Mouse (Mus musculus) embryonic facial prominence, embryonic 12.5 days (tissue): ENCODE data around the gene Tacr3. TPM values are rescaled to one million over a fixed set of nuclear protein-coding genes. Genes with fewer than 3 reads are reported as not detected.

Experiments
- ATAC-seq: fragments of 200-750 bp; cut with Nextera tagmentation; 2 replicates; pipeline ENCODE4 v1.8.0; 2017; ENCODE audit not compliant: insufficient number of reproducible peaks, insufficient read depth, low FRiP score, low TSS enrichment
- H3K27ac ChIP-seq: fragments of 300-500 bp; sonication (generic); 2 replicates; pipeline ENCODE4 v1.5.1; 2016; ENCODE audit warnings: mild to moderate bottlenecking
- H3K27me3 ChIP-seq: fragments of 300-500 bp; sonication (generic); 2 replicates; pipeline ENCODE4 v1.6.1; 2016; ENCODE audit warnings: mild to moderate bottlenecking, moderate library complexity
- H3K36me3 ChIP-seq: fragments of 300-500 bp; sonication (generic); 2 replicates; pipeline ENCODE4 v1.6.1; 2016; ENCODE audit warnings: mild to moderate bottlenecking
- H3K4me1 ChIP-seq: fragments of 300-500 bp; sonication (generic); 2 replicates; pipeline ENCODE4 v1.6.1; 2016
- H3K4me2 ChIP-seq: fragments of 300-500 bp; sonication (generic); replicated peaks from 2 replicates; pipeline ENCODE4 v1.6.1; 2016; ENCODE audit warnings: mild to moderate bottlenecking, moderate library complexity
- H3K4me3 ChIP-seq: fragments of 300-500 bp; sonication (generic); 2 replicates; pipeline ENCODE4 v1.5.1; 2016; ENCODE audit warnings: mild to moderate bottlenecking
- H3K9ac ChIP-seq: fragments of 300-500 bp; sonication (generic); 2 replicates; pipeline ENCODE4 v1.6.1; 2016; ENCODE audit warnings: mild to moderate bottlenecking, moderate library complexity
- H3K9me3 ChIP-seq: fragments of 300-500 bp; sonication (generic); 2 replicates; pipeline ENCODE4 v1.6.1; 2016; ENCODE audit warnings: mild to moderate bottlenecking, moderate library complexity
- WGBS: fragments of 180-500 bp; shearing (Covaris S2); methylation state at CpG from one replicate; pipeline ENCODE4 v1.1.7; 2016; 5-methylcytosine and 5-hydroxymethylcytosine counted together
- polyA plus RNA-seq: library from polyadenylated mRNA; unstranded; fragments of >200 nt; fragmentation: Nextera tagmentation; extraction: Ambion mirVana; gene quantifications from 2 replicates; pipeline ENCODE4 v1.2.1, GENCODE M21; 2016

The Tacr3 gene
- 0.55 and 0.64 TPM in 2 replicates for polyA plus RNA-seq

DNA sequence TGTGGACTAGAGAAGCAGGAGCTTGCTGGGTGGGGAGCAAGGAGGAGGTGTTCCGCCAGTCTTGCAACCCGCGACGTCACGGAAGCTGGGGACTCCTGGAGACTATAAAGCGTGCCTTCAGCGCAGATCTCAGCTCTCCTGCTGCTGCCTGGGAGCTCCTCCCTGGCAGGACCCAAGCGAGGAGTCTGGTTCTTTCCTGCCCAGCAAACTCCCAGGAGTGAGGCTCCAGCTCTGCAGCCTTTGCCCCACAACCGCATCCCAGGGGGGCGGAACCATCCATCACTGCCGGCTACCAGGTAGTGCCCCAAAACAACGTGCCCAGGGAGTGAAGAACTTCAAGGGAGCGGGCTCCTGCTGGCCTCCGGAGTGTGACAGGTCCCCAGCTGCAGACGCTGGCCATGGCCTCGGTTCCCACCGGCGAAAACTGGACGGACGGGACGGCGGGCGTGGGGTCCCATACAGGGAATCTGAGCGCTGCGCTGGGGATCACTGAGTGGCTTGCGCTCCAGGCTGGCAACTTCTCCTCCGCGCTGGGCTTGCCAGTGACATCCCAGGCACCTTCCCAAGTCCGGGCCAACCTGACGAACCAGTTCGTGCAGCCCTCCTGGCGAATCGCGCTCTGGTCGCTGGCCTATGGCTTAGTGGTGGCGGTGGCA lies at the start of gene Tacr3:
Gene Tacr3, plus strand, starts transcription at position 133 of the 656 bp plus-strand sequence.
- Histone ChIP-seq H3K4me2 (peak within 1 kb of the TSS; percentile 88), H3K36me3 (no peaks in the 10 kb centered on the region), H3K4me1 (no peaks in the 10 kb centered on the region), H3K9me3 (no peaks in the 10 kb centered on the region), H3K27me3 (peaks cover 9% of the 10 kb centered on the region), H3K4me3 (peak within 1 kb of the TSS; percentile 48), H3K27ac (no peak within 1 kb of the TSS), H3K9ac (peak within 1 kb of the TSS; percentile 24; the same call in 1 of the 2 replicates)
- peak; percentile 52; the same call in 1 of the 2 replicates for ATAC-seq
- 2% methylated on average over 36 of the region's 36 CpGs for WGBS

- peaks cover 9% of the 10 kb centered on the region for H3K27me3 ChIP-seq
- H3K9ac ChIP-seq = no peak overlapping the region
- H3K4me1 ChIP-seq = no peaks in the 10 kb centered on the region
- peak overlapping the region; percentile 88 for H3K4me2 ChIP-seq
- H3K36me3 ChIP-seq = no peaks in the 10 kb centered on the region
- H3K4me3 ChIP-seq = peak overlapping the region; percentile 48
- ATAC-seq = no peak
- 52% methylated on average over 6 of the region's 6 CpGs for whole genome bisulfite sequencing
- no peak overlapping the region for H3K27ac ChIP-seq
- no peaks in the 10 kb centered on the region for H3K9me3 ChIP-seq
These were observed 324 bp upstream of the Tacr3 start for GRCm38 (mm10) chr3:134828492-134828874.

DNA sequence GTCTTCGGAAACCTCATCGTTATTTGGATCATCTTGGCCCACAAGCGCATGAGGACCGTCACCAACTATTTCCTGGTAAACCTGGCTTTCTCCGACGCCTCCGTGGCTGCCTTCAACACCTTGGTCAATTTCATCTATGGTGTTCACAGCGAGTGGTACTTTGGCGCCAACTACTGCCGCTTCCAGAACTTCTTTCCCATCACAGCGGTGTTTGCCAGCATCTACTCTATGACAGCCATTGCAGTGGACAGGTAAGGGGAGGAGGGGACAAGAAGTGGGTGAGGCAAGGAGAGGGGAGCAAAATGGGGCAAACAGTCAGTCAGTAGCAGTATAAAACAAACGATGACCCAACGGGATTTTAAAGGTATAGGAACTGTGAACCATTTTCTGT lies 719 bp downstream of the Tacr3 start:
- Histone ChIP-seq H3K36me3 (no peaks in the 10 kb centered on the region), H3K27ac (no peak overlapping the region), H3K4me3 (peak overlapping the region; percentile 48), H3K4me2 (peak overlapping the region; percentile 88), H3K9ac (peak overlapping the region; percentile 24; the same call in 1 of the 2 replicates), H3K9me3 (no peaks in the 10 kb centered on the region), H3K27me3 (peaks cover 9% of the 10 kb centered on the region), H3K4me1 (no peaks in the 10 kb centered on the region)
- no peak for ATAC-seq
- 9% methylated on average over 13 of the region's 13 CpGs for WGBS

DNA sequence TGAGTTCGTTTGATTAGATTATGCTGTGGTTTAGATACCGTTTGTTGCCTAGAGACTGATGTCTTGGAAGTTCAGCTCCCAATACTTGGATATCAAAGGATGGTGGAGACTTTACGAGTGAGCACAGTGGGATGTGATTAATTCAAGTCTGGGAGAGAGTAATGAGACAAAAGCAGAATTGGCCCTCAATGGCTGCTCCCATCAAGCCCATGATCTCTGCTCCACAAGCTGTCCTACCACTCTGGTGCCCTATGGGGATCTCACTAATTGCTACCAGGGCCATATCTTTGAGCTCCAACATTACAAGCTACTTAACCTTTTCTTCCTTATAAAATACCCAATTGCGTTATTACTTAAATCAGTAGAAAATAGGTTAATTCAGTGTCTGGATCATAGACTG lies 22.5 kb downstream of the Tacr3 start:
- no peak for ATAC-seq
- no peak overlapping the region for H3K4me3 ChIP-seq
- no peaks in the 10 kb centered on the region for H3K4me1 ChIP-seq
- H3K27ac ChIP-seq = no peak overlapping the region
- H3K9me3 ChIP-seq = no peaks in the 10 kb centered on the region
- no peak overlapping the region for H3K9ac ChIP-seq
- no peak overlapping the region for H3K4me2 ChIP-seq
- H3K27me3 ChIP-seq = no peaks in the 10 kb centered on the region
- H3K36me3 ChIP-seq = no peaks in the 10 kb centered on the region
- 48% methylated on average over 4 of the region's 4 CpGs for WGBS

GRCm38 (mm10) chr3:134877701-134878100 lies 48.9 kb downstream of the Tacr3 start:
- no peak overlapping the region for H3K27ac ChIP-seq
- no peak overlapping the region for H3K9ac ChIP-seq
- H3K27me3 ChIP-seq = no peaks in the 10 kb centered on the region
- no peak overlapping the region for H3K4me3 ChIP-seq
- 85% methylated on average over 1 of the region's 1 CpGs for WGBS
- H3K9me3 ChIP-seq = no peaks in the 10 kb centered on the region
- H3K4me1 ChIP-seq = no peaks in the 10 kb centered on the region
- no peak for ATAC-seq
- H3K4me2 ChIP-seq = no peak overlapping the region
- H3K36me3 ChIP-seq = no peaks in the 10 kb centered on the region

DNA sequence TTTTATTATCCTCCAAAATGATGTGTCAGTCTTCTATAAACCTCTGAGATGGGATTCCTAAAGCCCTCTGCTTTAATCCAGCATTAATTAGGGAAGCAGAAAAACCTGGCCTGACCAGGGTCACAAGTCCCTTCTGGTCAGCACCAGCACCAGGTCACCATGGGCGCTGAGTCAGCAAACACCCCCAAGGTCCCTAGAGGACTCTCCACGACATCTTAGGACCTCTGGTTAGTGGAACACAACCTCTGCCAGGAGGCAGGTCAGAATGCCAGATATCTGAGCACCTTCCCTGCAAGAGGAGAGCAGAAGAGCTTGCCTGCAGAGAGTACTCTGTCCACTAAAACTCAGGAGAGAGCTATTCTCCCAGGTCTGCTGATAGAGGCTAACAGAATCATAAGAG lies 67.0 kb downstream of the Tacr3 start:
- Histone ChIP-seq H3K4me2 (no peak overlapping the region), H3K4me1 (no peaks in the 10 kb centered on the region), H3K27me3 (no peaks in the 10 kb centered on the region), H3K4me3 (no peak overlapping the region), H3K9me3 (no peaks in the 10 kb centered on the region), H3K9ac (no peak overlapping the region), H3K36me3 (no peaks in the 10 kb centered on the region), H3K27ac (no peak overlapping the region)
- 52% methylated on average over 2 of the region's 2 CpGs for WGBS
- no peak for ATAC-seq

DNA sequence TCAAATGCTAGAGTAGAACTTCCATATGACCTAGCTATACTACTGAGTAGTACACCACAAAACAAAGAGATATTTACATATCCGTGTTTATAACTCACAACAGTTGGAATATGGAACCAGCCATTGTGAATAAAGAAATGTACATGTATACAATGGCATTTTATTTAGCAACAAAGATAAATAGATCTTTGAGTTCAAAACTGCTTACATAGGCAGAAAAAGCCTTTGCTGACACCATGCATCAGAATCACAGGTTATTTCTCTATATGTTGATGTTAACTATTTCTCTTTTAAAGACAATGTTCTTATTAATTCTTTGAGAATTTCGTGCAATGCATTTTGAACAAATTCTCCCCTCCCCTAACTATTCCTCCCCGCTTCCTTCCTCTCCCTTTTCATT lies 80.1 kb downstream of the Tacr3 start:
- no peak for ATAC-seq
- Histone ChIP-seq H3K4me3 (no peak overlapping the region), H3K4me1 (no peaks in the 10 kb centered on the region), H3K36me3 (no peaks in the 10 kb centered on the region), H3K9ac (no peak overlapping the region), H3K27me3 (no peaks in the 10 kb centered on the region), H3K4me2 (no peak overlapping the region), H3K27ac (no peak overlapping the region), H3K9me3 (no peaks in the 10 kb centered on the region)
- WGBS = 77% methylated on average over 3 of the region's 3 CpGs

GRCm38 (mm10) chr3:134934703-134935102 lies 105.9 kb downstream of the Tacr3 start:
- Histone ChIP-seq H3K27me3 (no peaks in the 10 kb centered on the region), H3K4me2 (no peak overlapping the region), H3K4me3 (no peak overlapping the region), H3K9me3 (no peaks in the 10 kb centered on the region), H3K27ac (no peak overlapping the region), H3K9ac (no peak overlapping the region), H3K4me1 (no peaks in the 10 kb centered on the region), H3K36me3 (no peaks in the 10 kb centered on the region)
- ATAC-seq = no peak
- 79% methylated on average over 1 of the region's 1 CpGs for WGBS

- Histone ChIP-seq H3K4me3 (no peak overlapping the region), H3K4me2 (no peak overlapping the region), H3K36me3 (no peaks in the 10 kb centered on the region), H3K4me1 (no peaks in the 10 kb centered on the region), H3K27me3 (no peaks in the 10 kb centered on the region), H3K9me3 (no peaks in the 10 kb centered on the region), H3K27ac (no peak overlapping the region), H3K9ac (no peak overlapping the region)
- 81% methylated on average over 4 of the region's 4 CpGs for WGBS
- no peak for ATAC-seq
These were observed 106.7 kb downstream of the Tacr3 start for GRCm38 (mm10) chr3:134935461-134935860.

DNA sequence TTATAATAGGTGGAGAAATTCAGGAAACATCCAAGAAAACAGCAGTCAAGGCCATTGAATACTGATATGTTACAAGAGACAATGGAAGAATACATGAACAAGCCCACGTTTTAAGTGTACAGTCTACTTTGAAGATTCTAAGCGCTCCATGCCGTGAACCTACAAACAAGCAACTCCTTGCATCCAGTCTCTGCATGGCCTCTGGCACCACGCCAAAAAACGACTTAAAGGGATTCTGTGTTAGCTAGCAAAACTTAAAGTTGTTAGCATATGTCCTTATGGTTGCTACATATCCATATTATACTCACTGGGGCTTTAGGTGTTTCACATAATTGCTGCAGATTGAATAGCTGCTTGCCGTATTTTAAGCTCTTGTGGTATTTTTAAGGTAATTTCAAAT lies 134.7 kb downstream of the Tacr3 start:
- 66% methylated on average over 6 of the region's 6 CpGs for WGBS
- Histone ChIP-seq H3K36me3 (no peaks in the 10 kb centered on the region), H3K27ac (no peak overlapping the region), H3K27me3 (no peaks in the 10 kb centered on the region), H3K9ac (no peak overlapping the region), H3K4me1 (no peaks in the 10 kb centered on the region), H3K4me3 (no peak overlapping the region), H3K9me3 (no peaks in the 10 kb centered on the region), H3K4me2 (no peak overlapping the region)
- no peak for ATAC-seq

DNA sequence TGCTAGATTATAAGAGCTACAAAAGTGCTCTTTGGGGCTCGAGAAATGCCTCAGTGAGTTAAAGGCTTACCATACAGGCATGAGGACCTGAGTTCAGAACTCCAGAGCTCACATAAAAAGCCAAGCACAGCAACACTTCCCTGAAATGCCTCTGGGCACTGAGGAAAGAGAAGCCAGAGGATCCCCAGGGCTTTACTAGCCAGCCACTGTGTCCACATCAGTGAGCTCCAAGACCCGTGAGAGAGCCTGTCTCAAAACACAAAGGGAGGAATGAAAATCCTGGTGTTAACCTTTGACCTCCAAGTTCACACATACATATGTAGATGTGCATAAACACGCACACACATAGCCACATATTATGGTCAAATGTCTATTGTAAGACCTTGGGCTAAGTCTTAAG lies 150.1 kb downstream of the Tacr3 start:
- Histone ChIP-seq H3K4me3 (no peak overlapping the region), H3K4me1 (no peaks in the 10 kb centered on the region), H3K27me3 (no peaks in the 10 kb centered on the region), H3K36me3 (no peaks in the 10 kb centered on the region), H3K9ac (no peak overlapping the region), H3K9me3 (no peaks in the 10 kb centered on the region), H3K27ac (no peak overlapping the region), H3K4me2 (no peak overlapping the region)
- no peak for ATAC-seq
- WGBS = 41% methylated on average over 3 of the region's 3 CpGs

DNA sequence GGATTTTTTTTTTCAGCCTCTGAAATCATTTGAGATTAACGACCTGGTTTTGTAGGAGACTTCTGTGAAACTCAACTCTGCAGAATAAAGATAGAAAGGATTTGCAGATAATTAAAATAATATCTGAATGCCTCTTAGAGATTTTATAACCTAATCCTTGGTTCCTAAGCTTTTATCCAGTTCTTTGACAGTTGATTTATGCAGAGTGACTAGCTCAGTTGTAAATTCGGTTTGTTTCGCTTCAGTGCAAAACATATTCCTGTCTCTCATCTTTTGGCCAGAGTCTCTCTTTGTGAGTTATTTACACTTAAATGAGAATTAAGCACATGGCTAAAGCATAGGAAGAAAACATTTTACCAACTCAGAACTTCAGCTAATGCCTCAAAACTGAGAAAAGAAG lies 151.3 kb downstream of the Tacr3 start:
- no peak overlapping the region for H3K4me2 ChIP-seq
- ATAC-seq = no peak
- no peak overlapping the region for H3K4me3 ChIP-seq
- no peak overlapping the region for H3K27ac ChIP-seq
- no peaks in the 10 kb centered on the region for H3K36me3 ChIP-seq
- no peaks in the 10 kb centered on the region for H3K4me1 ChIP-seq
- no peaks in the 10 kb centered on the region for H3K27me3 ChIP-seq
- 69% methylated on average over 3 of the region's 3 CpGs for WGBS
- H3K9me3 ChIP-seq = no peaks in the 10 kb centered on the region
- no peak overlapping the region for H3K9ac ChIP-seq
